Mouse (Mus musculus) ES-E14 (cell line): ENCODE data around the gene Trmt5. TPM values are rescaled to one million over a fixed set of nuclear protein-coding genes. Genes with fewer than 3 reads are reported as not detected.

ENCODE experiments used
- DNase-seq: peaks from one replicate; pipeline ENCODE4 v3.0.0-alpha.2; 2013; ENCODE audit warnings: low read depth, low spot score
- H3K27ac ChIP-seq: 2 replicates; pipeline ENCODE4 v1.5.1; 2012; ENCODE audit warnings: low read depth, mild to moderate bottlenecking, low read length, moderate library complexity, mixed read lengths; ENCODE audit not compliant: poor library complexity, insufficient read depth, severe bottlenecking
- H3K36me3 ChIP-seq: 2 replicates; pipeline ENCODE4 v1.6.1; 2012; ENCODE audit warnings: mild to moderate bottlenecking, low read length, moderate library complexity, mixed read lengths; ENCODE audit not compliant: control insufficient read depth, poor library complexity, insufficient read depth, severe bottlenecking
- H3K4me1 ChIP-seq, 2 experiments: fragments of 150-350 bp in 1 of 2; sonication (generic) in 1 of 2; 2 replicates each; pipeline ENCODE4 v1.6.1; 2012; ENCODE audit warnings: low read length in 2 of 2, mild to moderate bottlenecking in 1 of 2, mixed read lengths in 1 of 2; ENCODE audit not compliant: control insufficient read depth in 2 of 2, insufficient read depth in 2 of 2, poor library complexity in 1 of 2
- H3K4me3 ChIP-seq, 2 experiments: fragments of 150-350 bp in 1 of 2; sonication (generic) in 1 of 2; 2 replicates each; pipeline ENCODE4 v1.5.1; 2012; ENCODE audit warnings: low read length in 2 of 2, low read depth in 1 of 2, mild to moderate bottlenecking in 1 of 2, mixed read lengths in 1 of 2; ENCODE audit not compliant: insufficient read depth in 1 of 2, poor library complexity in 1 of 2, severe bottlenecking in 1 of 2
- H3K9ac ChIP-seq: 2 replicates; pipeline ENCODE4 v1.6.1; 2012; ENCODE audit warnings: low read depth, mild to moderate bottlenecking, low read length, mixed read lengths; ENCODE audit not compliant: poor library complexity, insufficient read depth, severe bottlenecking
- H3K9me3 ChIP-seq: fragments of 150-350 bp; sonication (generic); 2 replicates; pipeline ENCODE4 v1.6.1; 2012; ENCODE audit warnings: low read depth, mild to moderate bottlenecking, low read length; ENCODE audit not compliant: control insufficient read depth, insufficient read depth
- CHD2 ChIP-seq: IDR thresholded peaks from 2 replicates; pipeline ENCODE4 v1.6.1; 2014; ENCODE audit warnings: mild to moderate bottlenecking, low read depth, low read length, inconsistent platforms
- HCFC1 ChIP-seq: IDR thresholded peaks from 2 replicates; pipeline ENCODE4 v1.6.1; 2012; ENCODE audit warnings: low read length, inconsistent platforms, borderline replicate concordance; ENCODE audit not compliant: insufficient read depth
- MAFK ChIP-seq: IDR thresholded peaks from 2 replicates; pipeline ENCODE4 v1.6.1; 2014; ENCODE audit warnings: mild to moderate bottlenecking, low read depth, low read length, inconsistent platforms; ENCODE audit not compliant: insufficient read depth
- ZC3H11A ChIP-seq: IDR thresholded peaks from 2 replicates; pipeline ENCODE4 v1.6.1; 2012; ENCODE audit warnings: low read depth, mild to moderate bottlenecking, inconsistent platforms, low read length, borderline replicate concordance
- ZNF384 ChIP-seq: IDR thresholded peaks from 2 replicates; pipeline ENCODE4 v1.6.1; 2012; ENCODE audit warnings: low read depth, low read length, inconsistent platforms
- in situ Hi-C, 2 experiments: fragments of 600-800 bp; cut with MboI; formaldehyde crosslinking; loops; one replicate each; pipeline ENCODE4 v1.15.1; 2025; ENCODE audit warnings: low sequenced_read_pairs in 2 of 2, inconsistent platforms in 1 of 2; ENCODE audit not compliant: unreplicated experiment in 2 of 2
- total RNA-seq: library from RNA; depleted of rRNA; stranded (reverse); fragments of 300-350 nt; gene quantifications from 2 replicates; pipeline ENCODE4 v1.2.3, GENCODE M21; 2012; rRNA removed

Trmt5 gene
- total RNA-seq, 1 experiment, result 31.4 TPM

DNA sequence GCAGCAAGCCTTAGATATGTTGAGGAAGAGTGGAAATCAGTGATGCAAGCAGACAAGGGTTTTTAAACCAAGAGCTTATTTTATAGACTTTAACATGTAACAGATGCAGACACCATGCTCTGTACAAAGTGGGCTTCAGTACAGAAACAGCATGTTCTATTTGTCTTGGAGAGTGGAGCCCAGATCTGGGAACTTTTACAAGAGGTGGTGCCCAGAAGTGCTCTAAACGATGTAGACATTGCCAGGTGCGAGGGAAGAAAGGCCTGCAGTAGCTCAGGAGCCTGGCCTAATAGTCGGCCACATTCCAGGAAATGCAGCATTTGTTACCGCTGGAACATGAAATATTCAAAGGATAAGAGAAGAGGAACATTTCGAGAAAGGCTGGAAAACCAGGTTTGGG lies 40.8 kb downstream of the Trmt5 start:
- Histone ChIP-seq H3K4me1 (no peaks in the 10 kb centered on the region), H3K27ac (no peak overlapping the region), H3K9ac (no peak overlapping the region), H3K36me3 (no peaks in the 10 kb centered on the region), H3K4me3 (no peak overlapping the region), H3K9me3 (no peaks in the 10 kb centered on the region)
- no peak for DNase-seq
- in situ Hi-C loops, result no loop called here
- TF ChIP-seq MAFK (no peak), HCFC1 (no peak), ZNF384 (no peak), CHD2 (no peak), ZC3H11A (no peak)

DNA sequence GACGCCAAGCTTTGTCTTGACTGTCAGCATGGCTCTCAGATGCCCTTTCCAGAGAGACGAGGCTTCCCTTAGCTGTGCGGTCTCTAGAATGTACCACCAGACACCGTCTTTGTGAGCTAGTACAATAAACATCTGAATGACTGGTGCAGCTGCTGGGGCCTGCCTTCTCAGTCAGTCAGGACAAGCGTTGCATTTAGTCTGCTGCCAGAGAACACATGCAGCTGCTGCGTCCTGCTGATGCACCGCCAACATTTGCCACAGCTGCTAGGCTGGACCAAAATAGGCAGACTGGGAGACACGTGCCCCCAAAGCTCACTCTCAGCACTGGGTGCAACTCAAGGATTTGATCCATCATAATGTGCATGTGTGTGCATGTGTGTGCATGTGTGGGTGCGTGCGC lies 44.5 kb downstream of the Trmt5 start:
- no peak overlapping the region for H3K4me3 ChIP-seq
- H3K4me1 ChIP-seq, result no peaks in the 10 kb centered on the region
- no peaks in the 10 kb centered on the region for H3K9me3 ChIP-seq
- DNase-seq, result no peak
- no peak overlapping the region for H3K9ac ChIP-seq
- H3K27ac ChIP-seq, result no peak overlapping the region
- in situ Hi-C loops, result no loop called here
- H3K36me3 ChIP-seq, result no peaks in the 10 kb centered on the region
- no peak for TF ChIP-seq ZNF384
- no peak for TF ChIP-seq MAFK
- TF ChIP-seq ZC3H11A, result no peak
- no peak for TF ChIP-seq HCFC1
- TF ChIP-seq CHD2, result no peak

DNA sequence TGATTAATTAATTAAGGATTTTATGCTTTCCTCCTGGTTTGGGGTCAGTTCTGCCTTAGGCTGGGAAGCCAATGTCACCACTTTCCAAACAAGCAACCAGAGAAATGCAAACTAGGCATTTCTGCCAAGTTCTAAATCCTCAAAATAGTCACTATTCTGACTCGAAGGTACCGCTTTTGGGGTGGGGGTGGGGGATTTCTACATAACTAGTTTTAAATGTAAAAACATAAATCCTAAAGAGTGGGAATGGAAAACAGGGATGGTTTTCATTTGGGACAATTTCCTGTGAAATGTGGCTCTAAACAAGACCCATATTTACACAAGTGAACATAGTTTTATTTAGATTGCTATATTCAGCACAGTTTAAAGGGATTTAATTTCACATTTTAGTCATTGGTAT lies 53.9 kb downstream of the Trmt5 start:
- H3K27ac ChIP-seq, result no peak overlapping the region
- no peak overlapping the region for H3K9ac ChIP-seq
- no peaks in the 10 kb centered on the region for H3K36me3 ChIP-seq
- no peak for DNase-seq
- H3K4me3 ChIP-seq, result no peak overlapping the region
- H3K4me1 ChIP-seq, result no peaks in the 10 kb centered on the region
- TF ChIP-seq HCFC1, result no peak
- TF ChIP-seq CHD2, result no peak
- no peak for TF ChIP-seq ZC3H11A
- no peak for TF ChIP-seq ZNF384
- no peak for TF ChIP-seq MAFK
- in situ Hi-C loops, result no loop called here
- H3K9me3 ChIP-seq, result no peaks in the 10 kb centered on the region

DNA sequence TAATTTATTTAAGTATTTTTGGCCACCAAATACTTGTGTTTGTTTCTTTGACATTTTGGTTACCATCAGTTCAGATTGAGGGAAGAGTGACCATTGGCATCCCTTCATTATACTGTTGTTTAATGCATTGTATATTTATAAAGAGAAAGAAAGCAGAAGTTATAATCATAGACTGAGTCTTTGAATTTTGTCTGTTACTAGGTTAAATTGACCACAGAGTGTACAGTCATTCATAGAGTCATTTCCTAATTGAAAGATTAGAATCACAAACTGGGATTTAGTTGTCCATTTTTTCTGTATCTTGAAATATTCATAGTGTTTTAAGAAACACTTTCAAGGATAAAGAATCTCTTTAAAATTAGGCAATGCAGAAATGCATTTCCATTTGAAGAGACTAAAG lies 55.0 kb downstream of the Trmt5 start:
- H3K9ac ChIP-seq, result no peak overlapping the region
- no peak for DNase-seq
- H3K9me3 ChIP-seq, result no peaks in the 10 kb centered on the region
- no peaks in the 10 kb centered on the region for H3K36me3 ChIP-seq
- H3K4me1 ChIP-seq, result no peaks in the 10 kb centered on the region
- no peak overlapping the region for H3K4me3 ChIP-seq
- no peak overlapping the region for H3K27ac ChIP-seq
- TF ChIP-seq CHD2, result no peak
- TF ChIP-seq ZNF384, result no peak
- no peak for TF ChIP-seq HCFC1
- in situ Hi-C loops, result no loop called here

DNA sequence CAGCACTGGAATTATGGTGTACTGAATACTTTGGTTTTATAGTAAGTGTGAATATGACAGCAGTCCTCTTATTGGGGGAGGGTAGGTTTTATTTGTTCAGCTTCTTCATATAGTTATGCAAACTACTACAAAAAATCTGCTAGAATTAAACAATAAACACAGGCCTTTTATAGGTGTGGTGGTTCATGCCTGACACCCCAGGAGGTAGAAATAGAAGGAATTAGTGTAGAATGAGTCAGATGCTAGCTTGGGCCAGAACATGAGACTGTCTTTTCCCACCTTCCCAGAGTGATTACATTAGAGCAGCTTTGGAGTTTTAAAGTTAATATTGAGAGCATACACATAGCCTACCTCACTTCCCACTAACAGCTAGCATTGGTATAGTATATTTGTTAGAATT lies 56.3 kb downstream of the Trmt5 start:
- H3K4me3 ChIP-seq, result no peak overlapping the region
- no peak overlapping the region for H3K9ac ChIP-seq
- no peaks in the 10 kb centered on the region for H3K36me3 ChIP-seq
- in situ Hi-C loops, result no loop called here
- H3K9me3 ChIP-seq, result no peaks in the 10 kb centered on the region
- H3K4me1 ChIP-seq, result no peaks in the 10 kb centered on the region
- DNase-seq, result no peak
- H3K27ac ChIP-seq, result no peak overlapping the region
- no peak for TF ChIP-seq MAFK
- TF ChIP-seq CHD2, result no peak
- TF ChIP-seq HCFC1, result no peak

Other genes with a start within 250 kb of the Trmt5 start
- 2.2 and 2.9 TPM in 2 replicates for gene Six1, start 232.8 kb downstream of the Trmt5 start, total RNA-seq
- 13.6 and 17.1 TPM in 2 replicates for gene Six4, start 173.3 kb downstream of the Trmt5 start, total RNA-seq
- 26.8 and 41.2 TPM in 2 replicates for gene Mnat1, start 163.0 kb downstream of the Trmt5 start, total RNA-seq
- 17.4 and 24.8 TPM in 2 replicates for gene Slc38a6, start 69 bp upstream of the Trmt5 start, total RNA-seq